In genomic region chr11:7199736-7200392, GRCm38 (mm10) we compare ENCODE assay signal across 9 mouse cellular contexts. TPM values are rescaled to one million over a fixed set of nuclear protein-coding genes. Genes with fewer than 3 reads are reported as not detected.
DNase-seq lines count a peak whose midpoint lies in the region; ATAC-seq and TF ChIP-seq lines count a peak whose summit lies in the region.
"Had no signal": no experiment of that assay in that cellular context is flagged by ENCODE, and none has a peak within 500 bp of the region (broad histone marks: within the 10 kb centered on the region; RNA-seq: fewer than 3 reads in every experiment).

No protein-coding gene starts in this region.

- ATAC-seq in kidney, embryonic 16.5 days (ENCODE audit: low FRiP score, low TSS enrichment): no peak
- ATAC-seq in monocyte, adult 5-6 weeks (replicated peaks; ENCODE audit: insufficient number of reproducible peaks, low FRiP score, low TSS enrichment, poor library complexity, severe bottlenecking): no peak

- no peaks in the 10 kb centered on the region for H3K36me3 ChIP-seq in kidney, embryonic 16.5 days (ENCODE audit: insufficient read depth, low read length)
- no peaks in the 10 kb centered on the region for H3K36me3 ChIP-seq in ES-E14 (ENCODE audit: control insufficient read depth, insufficient read depth, low read length, poor library complexity, severe bottlenecking)
- H3K36me3 ChIP-seq: embryonic facial prominence, embryonic 12.5 days had no signal

- WGBS in kidney, embryonic 16.5 days: 57% methylated on average over 14 of the region's 14 CpGs
- 52% methylated on average over 14 of the region's 14 CpGs for WGBS in olfactory bulb, adult 2 months

- H3K4me1 ChIP-seq in kidney, embryonic 16.5 days (ENCODE audit: insufficient read depth, low read length): peaks cover 23% of the 10 kb centered on the region
- no peaks in the 10 kb centered on the region for H3K4me1 ChIP-seq in ES-E14 (ENCODE audit: control insufficient read depth in 2 of 2, insufficient read depth in 2 of 2, low read length in 2 of 2, poor library complexity in 1 of 2)
- no peaks in the 10 kb centered on the region for H3K4me1 ChIP-seq in olfactory bulb, adult 2 months (ENCODE audit: control insufficient read depth, insufficient read depth, low read length)
- H3K4me1 ChIP-seq: embryonic facial prominence, embryonic 12.5 days had no signal

- H3K4me2 ChIP-seq in kidney, embryonic 16.5 days (replicated peaks; ENCODE audit: low read depth, low read length): no peak overlapping the region
- H3K4me2 ChIP-seq: embryonic facial prominence, embryonic 12.5 days had no signal

- peak; percentile 48 to 52 for DNase-seq in kidney, adult 8-10 months
- DNase-seq in ES-E14 (ENCODE audit: low read depth, low spot score): peak; percentile 83
- DNase-seq in adrenal gland, postnatal 25 days: peak; percentile 35
- peak; percentile 55 to 60 for DNase-seq in frontal cortex, postnatal 36 days (ENCODE audit: low spot score in 2 of 2)
- peak; percentile 55 for DNase-seq in left cerebral cortex, postnatal 4 days

- H3K27ac ChIP-seq in kidney, embryonic 16.5 days (ENCODE audit: low read length): no peak overlapping the region
- no peak overlapping the region for H3K27ac ChIP-seq in ES-E14 (ENCODE audit: insufficient read depth, low read depth, low read length, poor library complexity, severe bottlenecking)
- no peak overlapping the region for H3K27ac ChIP-seq in olfactory bulb, adult 2 months (ENCODE audit: insufficient read depth, low read depth, low read length)
- H3K27ac ChIP-seq: embryonic facial prominence, embryonic 12.5 days had no signal

- 0 out of 2 replicates have a peak, but pooled peaks have one; percentile 5 for TF ChIP-seq CTCF in olfactory bulb, adult 2 months (IDR thresholded peaks at IDR 0.05; ENCODE audit: insufficient read depth, low read depth, low read length)

- peaks cover 2% of the 10 kb centered on the region; the same call in 1 of the 2 replicates for H3K9me3 ChIP-seq in kidney, embryonic 16.5 days (ENCODE audit: low read length)
- no peaks in the 10 kb centered on the region for H3K9me3 ChIP-seq in ES-E14 (ENCODE audit: control insufficient read depth, insufficient read depth, low read depth, low read length)
- H3K9me3 ChIP-seq: embryonic facial prominence, embryonic 12.5 days had no signal

- no peaks in the 10 kb centered on the region for H3K27me3 ChIP-seq in kidney, embryonic 16.5 days (ENCODE audit: insufficient read depth, low read length)

- no peak overlapping the region for H3K9ac ChIP-seq in kidney, embryonic 16.5 days (replicated peaks; ENCODE audit: low read length)
- no peak overlapping the region for H3K9ac ChIP-seq in ES-E14 (ENCODE audit: insufficient read depth, low read depth, low read length, poor library complexity, severe bottlenecking)
- H3K9ac ChIP-seq: embryonic facial prominence, embryonic 12.5 days had no signal

- in situ Hi-C loops in ES-E14 (cut with MboI; ENCODE audit: low sequenced_read_pairs in 2 of 2, unreplicated experiment in 2 of 2): loop anchor here (10.0 to 25.0 kb wide), 3 partner anchors 365 to 1205 kb away; no protein-coding TSS in a partner anchor

- intact Hi-C loops in left cerebral cortex, postnatal 4 days (cut with DNase I): loop anchor here (10.0 kb wide), 1 partner anchor 545 kb away; the partner anchor contains the start of gene Ramp3

- no peak for TF ChIP-seq POLR2A in olfactory bulb, adult 2 months (IDR thresholded peaks at IDR 0.05; ENCODE audit: insufficient read depth, low read depth, low read length)

- H3K4me3 ChIP-seq in kidney, embryonic 16.5 days (ENCODE audit: low read length): no peak overlapping the region
- no peak overlapping the region for H3K4me3 ChIP-seq in ES-E14 (ENCODE audit: insufficient read depth in 1 of 2, low read depth in 1 of 2, low read length in 2 of 2, poor library complexity in 1 of 2, severe bottlenecking in 1 of 2)
- H3K4me3 ChIP-seq in olfactory bulb, adult 2 months (ENCODE audit: insufficient read depth, low read depth, low read length): no peak overlapping the region
- H3K4me3 ChIP-seq: embryonic facial prominence, embryonic 12.5 days had no signal

TF ChIP-seq in ES-E14, 5 proteins besides CTCF, POLR2A, EP300 and RAD21:
- TF ChIP-seq ZC3H11A (IDR thresholded peaks at IDR 0.05; ENCODE audit: borderline replicate concordance, low read depth, low read length) (peak; percentile 76; the same call in 1 of the 2 replicates), HCFC1 (IDR thresholded peaks at IDR 0.05; ENCODE audit: borderline replicate concordance, insufficient read depth, low read length) (no peak)

RNA-seq across cellular contexts. Expression of gene Igfbp1, which starts 2.3 kb away (rescaled TPM):
- 7.1 and 9.3 TPM in 2 replicates for polyA plus RNA-seq in kidney, embryonic 16.5 days (2015; fragmentation: Nextera tagmentation; extraction: Ambion mirVana)
- not detected in 2 replicates for total RNA-seq in ES-E14 (2012; rRNA removed)
- total RNA-seq in adrenal gland, postnatal 25 days (2021): 1.00 TPM in 1 of 2 replicates, not detected in the other
- total RNA-seq in left cerebral cortex, postnatal 4 days (2021): under 1 TPM in 1 of 2 experiments, not detected in 1; 0.24 TPM
- not detected in 2 replicates for polyA plus RNA-seq in olfactory bulb, adult 2 months (2012; ENCODE audit: insufficient read depth, insufficient read length, low replicate concordance, missing spikeins)
- total RNA-seq in monocyte, adult 5-6 weeks (2017): not detected in 3 replicates

RNA-seq across cellular contexts. Expression of gene Gm11985, which starts 11.5 kb away (rescaled TPM):
- 0.16 TPM in 1 of 2 replicates, not detected in the other for polyA plus RNA-seq in kidney, embryonic 16.5 days (2015; fragmentation: Nextera tagmentation; extraction: Ambion mirVana)
- not detected in 2 replicates for total RNA-seq in ES-E14 (2012; rRNA removed)
- not detected in 2 replicates for total RNA-seq in adrenal gland, postnatal 25 days (2021)
- total RNA-seq in left cerebral cortex, postnatal 4 days (2021): not detected
- polyA plus RNA-seq in olfactory bulb, adult 2 months (2012; ENCODE audit: insufficient read depth, insufficient read length, low replicate concordance, missing spikeins): not detected in 2 replicates
- not detected in 3 replicates for total RNA-seq in monocyte, adult 5-6 weeks (2017)
- polyA plus RNA-seq: embryonic facial prominence, embryonic 12.5 days had no signal

RNA-seq across cellular contexts. Expression of gene Igfbp3, which starts 13.9 kb away (rescaled TPM):
- 85.9 and 97.3 TPM in 2 replicates for polyA plus RNA-seq in kidney, embryonic 16.5 days (2015; fragmentation: Nextera tagmentation; extraction: Ambion mirVana)
- total RNA-seq in ES-E14 (2012; rRNA removed): 53.5 and 55.7 TPM in 2 replicates
- 40.3 and 43.5 TPM in 2 replicates for total RNA-seq in adrenal gland, postnatal 25 days (2021)
- 10 to 100 TPM; 20.6 to 21.3 TPM for total RNA-seq in left cerebral cortex, postnatal 4 days (2021)
- polyA plus RNA-seq in olfactory bulb, adult 2 months (2012; ENCODE audit: insufficient read depth, insufficient read length, low replicate concordance, missing spikeins): not detected in 2 replicates
- total RNA-seq in monocyte, adult 5-6 weeks (2017): not detected in 3 replicates

Comparison
In these comparisons a context has a peak if more than half of its experiments do, and no peak if none do; other contexts are left out.
1. RNA of gene Igfbp3, which starts 13.9 kb away (total RNA-seq): 53.5 to 55.7 TPM in ES-E14, 40.3 to 43.5 TPM in adrenal gland, postnatal 25 days and 20.6 to 21.3 TPM in left cerebral cortex, postnatal 4 days; not detected in monocyte, adult 5-6 weeks; every median in the first group is over 10 times any median in the second.
2. Peak in every context shown above with its lines, with median percentiles within 50 percentile points of each other: DNase-seq.